Mouse (Mus musculus): ENCODE measurements around the gene Kbtbd8.

The Kbtbd8 gene

GRCm38 (mm10) chr6:95116946-95117345, at the start of gene Kbtbd8:
TSS of gene Kbtbd8 (plus strand) at chr6:95117240.
- 0 out of 2 replicates have a peak, but pooled peaks have one; percentile 1 for ATAC-seq (ENCODE audit: low TSS enrichment)

GRCm38 (mm10) chr6:95069753-95070152, 47.3 kb upstream of the Kbtbd8 start:
- peak; percentile 69; the same call in 1 of the 2 replicates for ATAC-seq (ENCODE audit: low TSS enrichment)

GRCm38 (mm10) chr6:95085276-95085675, 31.8 kb upstream of the Kbtbd8 start:
- peak; percentile 59 for ATAC-seq (ENCODE audit: low TSS enrichment)

- peak; percentile 92 for ATAC-seq (ENCODE audit: low TSS enrichment)
Measured at GRCm38 (mm10) chr6:95087154-95087846, 29.7 kb upstream of the Kbtbd8 start.

- no peak for ATAC-seq (ENCODE audit: low TSS enrichment)
Measured at GRCm38 (mm10) chr6:95088075-95088474, 29.0 kb upstream of the Kbtbd8 start.

GRCm38 (mm10) chr6:95094695-95095094, 22.3 kb upstream of the Kbtbd8 start:
- no peak for ATAC-seq (ENCODE audit: low TSS enrichment)

GRCm38 (mm10) chr6:95098366-95099109, 18.5 kb upstream of the Kbtbd8 start:
- ATAC-seq (ENCODE audit: low TSS enrichment): peak; percentile 100

- ATAC-seq (ENCODE audit: low TSS enrichment): no peak
Measured at GRCm38 (mm10) chr6:95103706-95104105, 13.3 kb upstream of the Kbtbd8 start.

- no peak for ATAC-seq (ENCODE audit: low TSS enrichment)
Measured at GRCm38 (mm10) chr6:95108437-95108836, 8.6 kb upstream of the Kbtbd8 start.

GRCm38 (mm10) chr6:95109691-95110450, 7.2 kb upstream of the Kbtbd8 start:
- peak; percentile 45 for ATAC-seq (ENCODE audit: low TSS enrichment)

GRCm38 (mm10) chr6:95112015-95112414, 5.0 kb upstream of the Kbtbd8 start:
- peak; percentile 83 for ATAC-seq (ENCODE audit: low TSS enrichment)

- no peak for ATAC-seq (ENCODE audit: low TSS enrichment)
Measured at GRCm38 (mm10) chr6:95116513-95116912, 527 bp upstream of the Kbtbd8 start.

- ATAC-seq (ENCODE audit: low TSS enrichment): peak; percentile 98
Measured at GRCm38 (mm10) chr6:95117614-95118541, 838 bp downstream of the Kbtbd8 start.

GRCm38 (mm10) chr6:95119389-95119788, 2.3 kb downstream of the Kbtbd8 start:
- no peak for ATAC-seq (ENCODE audit: low TSS enrichment)

- ATAC-seq (ENCODE audit: low TSS enrichment): no peak
Measured at GRCm38 (mm10) chr6:95149931-95150534, 33.0 kb downstream of the Kbtbd8 start.

GRCm38 (mm10) chr6:95150885-95151284, 33.8 kb downstream of the Kbtbd8 start:
- ATAC-seq (ENCODE audit: low TSS enrichment): no peak

GRCm38 (mm10) chr6:95151563-95151962, 34.5 kb downstream of the Kbtbd8 start:
- no peak for ATAC-seq (ENCODE audit: low TSS enrichment)

- ATAC-seq (ENCODE audit: low TSS enrichment): no peak
Measured at GRCm38 (mm10) chr6:95163965-95164364, 46.9 kb downstream of the Kbtbd8 start.

- ATAC-seq (ENCODE audit: low TSS enrichment): no peak
Measured at GRCm38 (mm10) chr6:95165630-95166029, 48.6 kb downstream of the Kbtbd8 start.

GRCm38 (mm10) chr6:95167668-95168227, 50.7 kb downstream of the Kbtbd8 start:
- ATAC-seq (ENCODE audit: low TSS enrichment): peak; percentile 52; the same call in 1 of the 2 replicates
